Mouse (Mus musculus): Measurements from ENCODE around the gene Tcfl5. TPM values are rescaled to one million over a fixed set of nuclear protein-coding genes. Genes with fewer than 3 reads are reported as not detected.

Tcfl5 gene
- not detected for polyA plus RNA-seq (2017; shearing (Covaris generic))

GRCm38 (mm10) chr2:180642555-180643260 is at the start of gene Tcfl5:
Gene Tcfl5 (minus strand): TSS chr2:180642708.

GRCm38 (mm10) chr2:180597490-180597889 is 45.0 kb downstream of the Tcfl5 start, which contains the start of gene Col9a3:
Gene Col9a3 (plus strand): TSS chr2:180597790.

GRCm38 (mm10) chr2:180589123-180589831 is 53.2 kb downstream of the Tcfl5 start, which contains the start of gene Ogfr:
Gene Ogfr (plus strand): TSS chr2:180589245.

GRCm38 (mm10) chr2:180581002-180581401 is 61.5 kb downstream of the Tcfl5 start, which contains the start of gene Mrgbp:
Gene Mrgbp (plus strand): TSS chr2:180581304.

Other genes starting within 250 kb of the Tcfl5 start
- 3.8 TPM for gene Slco4a1, start 186.5 kb downstream of the Tcfl5 start, polyA plus RNA-seq (2017; shearing (Covaris generic))
- not detected for gene Ntsr1, start 142.7 kb downstream of the Tcfl5 start, polyA plus RNA-seq (2017; shearing (Covaris generic))
- 42.8 TPM for gene Mrgbp, start 61.4 kb downstream of the Tcfl5 start, polyA plus RNA-seq (2017; shearing (Covaris generic))
- gene Ogfr, start 53.5 kb downstream of the Tcfl5 start, polyA plus RNA-seq (2017; shearing (Covaris generic)): 62.9 TPM
- 0.65 TPM for gene Col9a3, start 44.9 kb downstream of the Tcfl5 start, polyA plus RNA-seq (2017; shearing (Covaris generic))
- gene Dido1, start 67.3 kb upstream of the Tcfl5 start, polyA plus RNA-seq (2017; shearing (Covaris generic)): 37.2 TPM
- 18.7 TPM for gene Gid8, start 67.4 kb upstream of the Tcfl5 start, polyA plus RNA-seq (2017; shearing (Covaris generic))
- gene Slc17a9, start 82.6 kb upstream of the Tcfl5 start, polyA plus RNA-seq (2017; shearing (Covaris generic)): 39.4 TPM
- not detected for gene Bhlhe23, start 134.2 kb upstream of the Tcfl5 start, polyA plus RNA-seq (2017; shearing (Covaris generic))